ENCODE assay signal across 20 mouse cellular contexts in genomic region chr14:97976091-97976490, GRCm38 (mm10).
DNase-seq lines count a peak whose midpoint lies in the region; ATAC-seq and TF ChIP-seq lines count a peak whose summit lies in the region.
"Had no signal": no experiment of that assay in that cellular context is flagged by ENCODE, and none has a peak within 500 bp of the region (broad histone marks: within the 10 kb centered on the region; RNA-seq: fewer than 3 reads in every experiment).

No protein-coding gene starts in this region.

- no peaks in the 10 kb centered on the region for H3K27me3 ChIP-seq in forebrain, embryonic 11.5 days (ENCODE audit: control insufficient read depth, insufficient read depth, low read length)
- 0 out of 2 replicates have a peak, but pooled peaks cover 3% of the 10 kb centered on the region for H3K27me3 ChIP-seq in forebrain, embryonic 10.5 days (ENCODE audit: poor library complexity, severe bottlenecking)
- no peaks in the 10 kb centered on the region for H3K27me3 ChIP-seq in forebrain, embryonic 16.5 days (replicated peaks; ENCODE audit: control insufficient read depth, insufficient read depth, low read length)
- H3K27me3 ChIP-seq: CH12.LX; heart, embryonic 15.5 days; Patski had no signal

- no peak overlapping the region for H3K27ac ChIP-seq in forebrain, embryonic 11.5 days (ENCODE audit: low read depth, low read length)
- H3K27ac ChIP-seq in forebrain, embryonic 10.5 days = no peak overlapping the region
- no peak overlapping the region for H3K27ac ChIP-seq in layer of hippocampus, adult 2 months
- H3K27ac ChIP-seq in forebrain, embryonic 16.5 days (ENCODE audit: low read length) = no peak overlapping the region
- H3K27ac ChIP-seq: embryonic facial prominence, embryonic 10.5 days; heart, adult 2 months; heart, embryonic 15.5 days; hindbrain, embryonic 14.5 days had no signal

- H3K4me2 ChIP-seq in forebrain, embryonic 11.5 days (ENCODE audit: low read depth, low read length, severe bottlenecking) = no peak overlapping the region
- H3K4me2 ChIP-seq in forebrain, embryonic 16.5 days (ENCODE audit: low read length) = no peak overlapping the region
- H3K4me2 ChIP-seq: heart, embryonic 11.5 days; heart, embryonic 15.5 days; hindbrain, embryonic 14.5 days had no signal

- TF ChIP-seq CTCF in layer of hippocampus, adult 2 months (conservative IDR thresholded peaks at IDR 0.05) = 0 out of 2 replicates have a peak, but pooled peaks have one; percentile 3
- TF ChIP-seq CTCF in brain, embryonic 14.5 days (IDR thresholded peaks at IDR 0.05; ENCODE audit: borderline replicate concordance, extremely low read depth, insufficient read depth, insufficient read length) = no peak

- DNase-seq in forebrain, embryonic 11.5 days (ENCODE audit: low spot score) = no peak
- DNase-seq in forebrain, embryonic 10.5 days (ENCODE audit: extremely low spot score, low spot score) = no peak
- DNase-seq in layer of hippocampus, adult 2 months (ENCODE audit: low spot score in 2 of 2) = no peak
- no peak for DNase-seq in layer of hippocampus, adult 18-20 months (ENCODE audit: low spot score in 2 of 2)
- peak; percentile 86 for DNase-seq in brain, embryonic 14.5 days (ENCODE audit: low read depth)
- DNase-seq: adrenal gland, postnatal 14 days; cerebellum, adult 2 months; cerebellum, postnatal 10 days; gastrocnemius, postnatal 14 days; heart, adult 2 months; heart, postnatal 14 days had no signal

- no peaks in the 10 kb centered on the region for H3K9me3 ChIP-seq in forebrain, embryonic 11.5 days (ENCODE audit: control insufficient read depth, low read length)
- H3K9me3 ChIP-seq in forebrain, embryonic 10.5 days = no peaks in the 10 kb centered on the region
- no peaks in the 10 kb centered on the region for H3K9me3 ChIP-seq in forebrain, embryonic 16.5 days (ENCODE audit: control insufficient read depth, low read length)
- H3K9me3 ChIP-seq: embryonic facial prominence, embryonic 10.5 days; heart, embryonic 15.5 days had no signal

- 5% methylated on average over 1 of the region's 1 CpGs for WGBS in forebrain, embryonic 11.5 days
- WGBS in forebrain, embryonic 10.5 days = 22% methylated on average over 1 of the region's 1 CpGs
- WGBS in forebrain, embryonic 16.5 days = 3% methylated on average over 1 of the region's 1 CpGs

- no peak for TF ChIP-seq POLR2A in brain, embryonic 14.5 days (IDR thresholded peaks at IDR 0.05; ENCODE audit: borderline replicate concordance, extremely low read depth, insufficient read depth, insufficient read length, poor library complexity, severe bottlenecking)

- H3K36me3 ChIP-seq in forebrain, embryonic 11.5 days (ENCODE audit: control insufficient read depth, insufficient read depth, low read length) = no peaks in the 10 kb centered on the region
- no peaks in the 10 kb centered on the region for H3K36me3 ChIP-seq in forebrain, embryonic 10.5 days (replicated peaks)
- H3K36me3 ChIP-seq in forebrain, embryonic 16.5 days (ENCODE audit: control insufficient read depth, insufficient read depth) = no peaks in the 10 kb centered on the region
- H3K36me3 ChIP-seq: embryonic facial prominence, embryonic 10.5 days; heart, embryonic 15.5 days had no signal

- H3K9ac ChIP-seq in forebrain, embryonic 11.5 days (ENCODE audit: low read length) = no peak overlapping the region
- H3K9ac ChIP-seq in forebrain, embryonic 16.5 days (replicated peaks; ENCODE audit: low read depth, low read length) = no peak overlapping the region
- H3K9ac ChIP-seq: heart, embryonic 15.5 days; hindbrain, embryonic 14.5 days had no signal

- no peak overlapping the region for H3K4me3 ChIP-seq in forebrain, embryonic 11.5 days (ENCODE audit: low read depth, low read length)
- no peak overlapping the region for H3K4me3 ChIP-seq in forebrain, embryonic 10.5 days
- H3K4me3 ChIP-seq in layer of hippocampus, adult 2 months = no peak overlapping the region
- no peak overlapping the region for H3K4me3 ChIP-seq in forebrain, embryonic 16.5 days (replicated peaks; ENCODE audit: low read length)
- H3K4me3 ChIP-seq: embryonic facial prominence, embryonic 10.5 days; heart, adult 2 months; heart, embryonic 15.5 days had no signal

- ATAC-seq in forebrain, embryonic 11.5 days (replicated peaks; ENCODE audit: low FRiP score) = peak; percentile 52; the same call in 1 of the 2 replicates
- peak; percentile 76 for ATAC-seq in forebrain, embryonic 16.5 days
- ATAC-seq: activated CD4-positive, CD25-positive, alpha-beta regulatory T cell, adult 4 months; intestine, embryonic 16.5 days; Patski had no signal

- H3K4me1 ChIP-seq in forebrain, embryonic 11.5 days (replicated peaks; ENCODE audit: control insufficient read depth, insufficient read depth, low read length) = 0 out of 2 replicates have a peak, but pooled peaks cover 5% of the 10 kb centered on the region
- H3K4me1 ChIP-seq in forebrain, embryonic 10.5 days = peaks cover 79% of the 10 kb centered on the region
- peaks cover 3% of the 10 kb centered on the region for H3K4me1 ChIP-seq in forebrain, embryonic 16.5 days (replicated peaks; ENCODE audit: control insufficient read depth, insufficient read depth, low read length)
- H3K4me1 ChIP-seq: heart, embryonic 15.5 days had no signal
